Mouse (Mus musculus): ENCODE data around the gene Hmbs. TPM values are rescaled to one million over a fixed set of nuclear protein-coding genes. Genes with fewer than 3 reads are reported as not detected.
"Not testable (repeated sequence)": the region's sequence is repeated elsewhere in the genome, so short reads cannot be mapped to it uniquely, and the experiment has no call there.

Gene Hmbs
- total and polyA plus RNA-seq, 3 experiments = 80.6 to 92.6 (median 80.7) TPM

GRCm38 (mm10) chr9:44325032-44325767 is 18.8 kb downstream of the Hmbs start:
- not testable (repeated sequence) for DNase-seq

- peak; percentile 69 for DNase-seq
These were observed 19.9 kb downstream of the Hmbs start for GRCm38 (mm10) chr9:44324147-44324546.

GRCm38 (mm10) chr9:44323656-44324055 is 20.4 kb downstream of the Hmbs start:
- DNase-seq = not testable (repeated sequence)

- no peak for DNase-seq
These were observed 23.3 kb downstream of the Hmbs start for GRCm38 (mm10) chr9:44320799-44321133.

- DNase-seq = peak; percentile 94
These were observed 23.9 kb downstream of the Hmbs start, which contains the start of gene C2cd2l for GRCm38 (mm10) chr9:44319887-44320798. TSS of gene C2cd2l (minus strand) at chr9:44320285.

GRCm38 (mm10) chr9:44319105-44319886 is 24.7 kb downstream of the Hmbs start:
- DNase-seq = peak; percentile 64

- DNase-seq = peak; percentile 32
These were observed 25.3 kb downstream of the Hmbs start for GRCm38 (mm10) chr9:44318826-44319095.

GRCm38 (mm10) chr9:44318076-44318825 is 25.8 kb downstream of the Hmbs start:
- DNase-seq = peak; percentile 59

GRCm38 (mm10) chr9:44317452-44317851 is 26.6 kb downstream of the Hmbs start:
- no peak for DNase-seq

- no peak for DNase-seq
These were observed 29.1 kb downstream of the Hmbs start for GRCm38 (mm10) chr9:44314910-44315309.

- DNase-seq = no peak
These were observed 29.8 kb downstream of the Hmbs start for GRCm38 (mm10) chr9:44314257-44314547.

GRCm38 (mm10) chr9:44313476-44314256 is 30.4 kb downstream of the Hmbs start:
- no peak for DNase-seq

- DNase-seq = peak; percentile 33
These were observed 32.6 kb downstream of the Hmbs start for GRCm38 (mm10) chr9:44311136-44312134.

GRCm38 (mm10) chr9:44310750-44311135 is 33.3 kb downstream of the Hmbs start:
- DNase-seq = no peak

- DNase-seq = no peak
These were observed 34.3 kb downstream of the Hmbs start for GRCm38 (mm10) chr9:44309756-44310155.

GRCm38 (mm10) chr9:44307248-44307647 is 36.8 kb downstream of the Hmbs start:
- DNase-seq = no peak

- DNase-seq = no peak
These were observed 37.5 kb downstream of the Hmbs start for GRCm38 (mm10) chr9:44306532-44306931.

- peak; percentile 99 for DNase-seq
These were observed 38.5 kb downstream of the Hmbs start, which contains the start of gene Hinfp for GRCm38 (mm10) chr9:44305466-44306079. TSS of gene Hinfp (minus strand) at chr9:44305671.

GRCm38 (mm10) chr9:44300001-44300400 is 44.0 kb downstream of the Hmbs start:
- not testable (repeated sequence) for DNase-seq
